Mouse (Mus musculus): ENCODE measurements around the gene Plcd1. TPM values are rescaled to one million over a fixed set of nuclear protein-coding genes. Genes with fewer than 3 reads are reported as not detected.

Gene Plcd1
- polyA plus RNA-seq, 1 experiment = 8.8 TPM

- TF ChIP-seq CEBPB (IDR thresholded peaks at IDR 0.05; ENCODE audit: low read depth) (no peak), MYOD1 (IDR thresholded peaks at IDR 0.05; ENCODE audit: control insufficient read depth, insufficient read length, low read depth) (no peak), FOSL1 (IDR thresholded peaks at IDR 0.05; ENCODE audit: insufficient read depth, low read length, poor library complexity, severe bottlenecking) (no peak), MYOG (IDR thresholded peaks at IDR 0.05; ENCODE audit: control insufficient read depth, extremely low read depth, insufficient read length) (no peak), CTCF (IDR thresholded peaks at IDR 0.05; ENCODE audit: control insufficient read depth, insufficient read depth, insufficient read length) (no peak), MAX (IDR thresholded peaks at IDR 0.05) (no peak), USF1 (IDR thresholded peaks at IDR 0.05; ENCODE audit: low read depth) (no peak)
- no peak overlapping the region for H3ac ChIP-seq (ENCODE audit: control insufficient read depth, insufficient read length, low read depth)
- H3K79me2 ChIP-seq (ENCODE audit: control insufficient read depth, insufficient read depth) = no peaks in the 10 kb centered on the region
- no peak overlapping the region for H3K4me3 ChIP-seq (ENCODE audit: insufficient read depth, poor library complexity, severe bottlenecking)
- no peaks in the 10 kb centered on the region for H3K27me3 ChIP-seq (ENCODE audit: control insufficient read depth, insufficient read depth, insufficient read length)
- H3K36me3 ChIP-seq (ENCODE audit: control insufficient read depth, insufficient read depth) = no peaks in the 10 kb centered on the region
- no peaks in the 10 kb centered on the region for H3K79me3 ChIP-seq (ENCODE audit: low read depth)
Observed at GRCm38 (mm10) chr9:119025263-119025662, 68.0 kb downstream of the Plcd1 start.

DNA sequence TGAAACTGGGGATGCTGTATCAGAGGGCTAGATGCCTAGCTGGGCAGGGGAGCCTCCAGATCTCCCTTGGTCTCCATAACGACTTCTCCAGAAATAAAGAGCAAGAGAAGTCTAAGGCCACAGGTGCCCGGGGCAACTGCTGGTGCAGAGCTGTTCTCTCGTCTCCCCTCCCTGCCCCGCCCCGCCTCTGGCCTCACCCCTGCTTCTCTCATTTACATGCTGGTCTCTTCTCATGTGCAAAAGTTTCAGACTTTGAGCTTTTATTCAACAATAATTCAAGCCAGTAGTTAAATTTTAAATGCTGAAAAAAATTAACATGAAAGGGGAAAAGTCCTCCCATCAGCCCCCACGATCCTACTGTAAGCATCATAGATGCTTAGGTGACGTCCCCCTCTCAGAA, 71.6 kb downstream of the Plcd1 start:
- TF ChIP-seq MYOG (IDR thresholded peaks at IDR 0.05; ENCODE audit: control insufficient read depth, extremely low read depth, insufficient read length) (no peak), MAX (IDR thresholded peaks at IDR 0.05) (no peak), CTCF (IDR thresholded peaks at IDR 0.05; ENCODE audit: control insufficient read depth, insufficient read depth, insufficient read length) (no peak), USF1 (IDR thresholded peaks at IDR 0.05; ENCODE audit: low read depth) (no peak), FOSL1 (IDR thresholded peaks at IDR 0.05; ENCODE audit: insufficient read depth, low read length, poor library complexity, severe bottlenecking) (no peak), CEBPB (IDR thresholded peaks at IDR 0.05; ENCODE audit: low read depth) (no peak), MYOD1 (IDR thresholded peaks at IDR 0.05; ENCODE audit: control insufficient read depth, insufficient read length, low read depth) (no peak)
- Histone ChIP-seq H3K79me2 (ENCODE audit: control insufficient read depth, insufficient read depth) (no peaks in the 10 kb centered on the region), H3K79me3 (ENCODE audit: low read depth) (no peaks in the 10 kb centered on the region), H3K36me3 (ENCODE audit: control insufficient read depth, insufficient read depth) (peaks cover 8% of the 10 kb centered on the region), H3K27me3 (ENCODE audit: control insufficient read depth, insufficient read depth, insufficient read length) (no peaks in the 10 kb centered on the region), H3ac (ENCODE audit: control insufficient read depth, insufficient read length, low read depth) (no peak overlapping the region), H3K4me3 (ENCODE audit: insufficient read depth, poor library complexity, severe bottlenecking) (no peak overlapping the region)

Small RNA genes within 50 kb of the gene (microRNA-seq; reads per million reads assigned to microRNA genes)
- 9.4 reads per million, percentile 58 among the genes with 10 or more reads in this experiment for gene Mir26a-1 (ENCODE audit: borderline microRNAs expressed)

Other genes starting within 250 kb of the Plcd1 start
- 5.6 TPM for gene Ctdspl, start 167.0 kb downstream of the Plcd1 start, polyA plus RNA-seq (2012; fragmentation: generic; extraction: Trizol)
- 0.96 TPM for gene Vill, start 40.7 kb downstream of the Plcd1 start, polyA plus RNA-seq (2012; fragmentation: generic; extraction: Trizol)
- 0.01 TPM for gene Dlec1, start 9.0 kb upstream of the Plcd1 start, polyA plus RNA-seq (2012; fragmentation: generic; extraction: Trizol)
- 0.96 TPM for gene Acaa1b, start 63.6 kb upstream of the Plcd1 start, polyA plus RNA-seq (2012; fragmentation: generic; extraction: Trizol)
- not detected for gene Gm47289, start 65.7 kb upstream of the Plcd1 start, polyA plus RNA-seq (2012; fragmentation: generic; extraction: Trizol)
- not detected for gene Slc22a13, start 115.6 kb upstream of the Plcd1 start, polyA plus RNA-seq (2012; fragmentation: generic; extraction: Trizol)
- gene Oxsr1, start 228.9 kb upstream of the Plcd1 start, polyA plus RNA-seq (2012; fragmentation: generic; extraction: Trizol) = 13.0 TPM
- 50.9 TPM for gene Acaa1a, start 246.2 kb upstream of the Plcd1 start, polyA plus RNA-seq (2012; fragmentation: generic; extraction: Trizol)
- 19.5 TPM for gene Myd88, start 247.9 kb upstream of the Plcd1 start, polyA plus RNA-seq (2012; fragmentation: generic; extraction: Trizol)

All from C2C12 (cell line).